Mouse (Mus musculus): ENCODE measurements around the gene 4833423E24Rik. TPM values are rescaled to one million over a fixed set of nuclear protein-coding genes. Genes with fewer than 3 reads are reported as not detected.

The 4833423E24Rik gene
- not detected in 2 replicates for total RNA-seq (2015; ENCODE audit: low replicate concordance)
- not detected in 2 replicates for total RNA-seq (2017; ENCODE audit: low replicate concordance)

DNA sequence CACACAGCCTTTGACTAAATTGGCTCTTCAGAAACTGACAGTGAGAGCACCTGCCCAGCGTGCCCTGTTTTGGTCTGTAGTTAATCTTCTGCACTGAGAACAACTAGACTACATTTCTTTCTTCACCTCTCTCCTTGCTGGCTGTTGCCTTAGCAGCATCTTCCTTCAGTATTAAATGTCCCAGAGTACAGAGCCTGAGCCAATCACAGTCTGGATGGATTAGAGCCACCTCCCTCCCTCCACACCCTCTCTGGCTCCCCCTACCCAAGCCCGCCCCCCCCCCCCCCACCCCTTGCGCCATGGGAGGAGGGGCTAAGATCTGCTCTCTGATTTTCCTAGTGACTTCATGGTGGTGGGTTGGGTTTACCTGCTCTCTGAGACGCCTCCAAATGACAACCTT, at the start of gene 4833423E24Rik:
Gene 4833423E24Rik, minus strand, starts transcription at position 146 of the 400 bp plus-strand sequence.
- ATAC-seq (replicated peaks; ENCODE audit: low FRiP score, poor library complexity, severe bottlenecking), result no peak

DNA sequence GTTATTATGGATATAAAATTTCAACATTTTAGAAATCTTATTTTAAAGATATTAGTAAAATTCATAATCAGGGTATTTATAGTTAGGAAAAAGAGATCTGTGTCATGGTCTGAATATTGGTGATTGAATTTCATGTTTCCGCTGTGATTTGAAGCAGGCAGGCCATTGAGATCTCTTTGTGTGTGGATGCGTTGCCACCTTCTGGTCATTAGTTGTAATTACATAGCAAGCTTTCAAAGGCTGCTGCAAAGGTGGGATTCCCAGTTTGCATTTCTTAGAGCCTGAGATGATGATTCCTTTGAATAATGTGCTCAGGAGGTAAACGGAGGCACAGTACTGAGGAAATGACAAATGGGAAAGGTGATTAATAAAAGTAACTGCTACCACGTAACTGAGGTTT, 42.4 kb upstream of the 4833423E24Rik start:
- ATAC-seq (replicated peaks; ENCODE audit: low FRiP score, poor library complexity, severe bottlenecking), result no peak

DNA sequence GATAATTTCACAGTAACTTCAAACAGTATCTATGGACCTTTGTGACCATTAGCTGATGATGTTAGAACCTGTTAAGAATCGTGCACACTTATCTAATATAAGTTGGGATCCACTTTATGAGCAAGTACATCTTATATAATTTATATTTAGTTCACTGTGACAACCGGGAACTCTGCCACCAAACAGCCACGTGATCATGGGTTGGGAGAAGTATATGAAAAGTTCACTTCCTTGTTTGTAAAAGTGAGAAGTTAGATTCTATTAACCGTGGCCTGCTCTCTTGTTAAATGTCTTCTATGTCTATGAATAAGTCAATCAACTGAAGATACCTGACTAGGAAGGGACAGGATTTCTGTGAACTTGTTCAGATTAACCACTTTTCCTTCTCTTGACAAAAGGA, 41.4 kb upstream of the 4833423E24Rik start:
- ATAC-seq (replicated peaks; ENCODE audit: low FRiP score, poor library complexity, severe bottlenecking), result no peak

DNA sequence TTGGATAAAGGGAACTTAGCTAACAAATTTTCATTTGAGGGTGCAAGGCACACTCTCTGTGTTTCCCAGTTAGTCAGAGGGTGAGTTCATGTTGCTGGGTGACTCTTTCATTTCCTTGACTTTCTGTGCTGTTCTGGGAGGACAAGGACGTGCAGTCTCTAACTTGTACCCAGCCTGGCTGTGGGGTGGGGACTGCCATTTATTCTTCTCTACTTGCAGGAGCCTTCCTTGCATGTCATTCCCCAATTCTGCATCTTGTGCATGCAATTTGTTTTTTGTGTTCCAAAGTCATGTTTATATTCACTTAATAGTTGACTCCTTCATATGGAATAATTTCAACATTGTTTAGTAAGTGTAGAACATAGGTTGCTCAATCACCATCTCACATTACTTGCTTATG, 36.0 kb upstream of the 4833423E24Rik start:
- no peak for ATAC-seq (replicated peaks; ENCODE audit: low FRiP score, poor library complexity, severe bottlenecking)

DNA sequence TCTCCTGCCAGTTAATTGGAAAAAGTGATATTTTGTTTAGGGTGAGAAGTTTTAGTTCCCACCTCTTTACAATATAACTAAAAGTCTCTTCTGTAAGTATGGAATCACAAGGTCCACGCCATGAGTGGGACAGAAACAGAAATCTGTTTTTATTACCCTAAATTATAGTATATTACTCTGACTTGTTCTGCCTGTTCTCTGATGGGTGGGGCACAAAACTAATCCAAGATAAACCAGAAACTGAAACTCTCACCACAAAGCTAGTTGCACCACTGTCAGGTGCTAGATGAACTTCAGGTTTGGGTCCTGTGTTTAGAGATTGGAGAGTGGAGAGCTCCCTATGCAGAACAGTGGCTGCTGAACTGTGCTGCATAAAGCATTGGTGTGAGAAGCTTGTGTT, 15.1 kb upstream of the 4833423E24Rik start:
- no peak for ATAC-seq (replicated peaks; ENCODE audit: low FRiP score, poor library complexity, severe bottlenecking)

DNA sequence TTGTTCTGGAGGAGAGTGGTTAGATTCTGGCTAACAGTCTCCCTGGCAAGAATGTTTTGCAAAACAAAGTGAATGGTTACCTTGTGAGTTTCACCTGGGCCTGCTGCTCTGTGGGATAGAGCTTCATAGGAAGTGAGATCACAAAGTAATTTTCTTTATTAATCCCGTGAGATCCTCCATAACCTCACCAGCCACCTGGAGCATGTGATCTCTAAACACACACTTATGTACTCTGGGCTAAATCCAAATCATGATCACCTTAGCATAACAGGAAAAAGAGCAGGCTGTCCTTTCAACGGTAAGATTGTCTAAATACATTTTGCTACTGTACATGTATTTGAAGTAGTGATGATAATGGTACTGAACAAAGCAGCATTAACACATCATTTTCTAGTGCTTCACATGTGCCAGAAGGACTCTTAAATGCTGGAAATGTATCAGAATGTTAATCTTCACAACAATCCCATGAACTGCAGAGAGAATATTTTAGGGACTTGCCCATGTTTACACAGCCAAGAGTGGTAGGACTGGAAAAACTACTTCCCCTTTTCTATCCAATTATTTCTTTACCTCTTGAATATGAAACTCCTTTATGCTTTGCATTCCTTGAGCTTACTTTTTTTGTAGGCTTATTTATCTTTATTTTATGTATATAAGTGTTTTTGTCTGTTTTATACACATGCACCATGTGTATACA, 13.4 kb upstream of the 4833423E24Rik start:
- ATAC-seq (replicated peaks; ENCODE audit: low FRiP score, poor library complexity, severe bottlenecking), result no peak

DNA sequence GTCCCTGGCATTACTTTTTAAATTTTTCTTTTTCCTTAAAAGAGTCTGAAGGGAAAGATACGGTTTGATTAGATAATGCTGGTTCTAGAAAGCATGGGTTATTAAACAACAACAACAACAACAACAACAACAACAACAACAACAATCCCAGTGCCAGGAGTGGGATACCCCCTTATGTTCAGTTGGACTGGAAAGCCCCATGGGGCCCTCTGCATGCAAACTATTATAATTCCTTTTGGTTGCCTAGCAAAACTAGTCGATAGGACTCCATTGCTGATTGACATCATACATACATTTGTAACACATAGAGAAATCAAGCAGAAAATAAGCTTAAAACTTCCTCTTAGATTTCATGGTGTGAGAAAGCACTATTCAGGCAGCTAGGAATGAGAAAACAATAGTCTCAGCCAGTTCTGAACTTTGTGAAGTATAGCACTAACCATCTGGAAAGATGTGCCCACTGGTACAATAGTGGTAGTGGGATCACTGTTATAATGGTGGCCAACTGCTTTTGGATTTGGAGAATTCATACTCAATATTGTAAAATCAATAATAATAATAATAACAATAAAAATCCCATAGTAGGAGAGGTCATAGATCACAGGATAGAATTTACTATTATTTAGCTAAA, 4.2 kb upstream of the 4833423E24Rik start:
- ATAC-seq (replicated peaks; ENCODE audit: low FRiP score, poor library complexity, severe bottlenecking), result no peak

DNA sequence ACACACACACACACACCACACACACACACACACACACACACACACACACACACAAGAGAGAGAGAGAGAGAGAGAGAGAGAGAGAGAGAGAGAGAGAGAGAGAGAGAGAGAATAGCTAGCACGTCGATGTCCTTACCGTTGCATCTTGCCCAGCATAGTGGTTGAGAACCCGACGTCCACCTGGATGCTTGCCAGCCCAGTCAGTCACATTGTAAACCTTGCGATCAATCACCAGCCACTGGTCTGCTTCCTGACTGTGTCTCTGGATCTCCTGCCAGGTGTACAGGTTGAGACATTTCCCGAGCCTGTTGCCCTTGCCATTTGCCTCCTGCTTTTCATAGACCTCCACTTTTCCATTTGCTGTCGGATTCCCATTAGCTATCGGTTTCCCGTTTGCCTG, 532 bp downstream of the 4833423E24Rik start:
- no peak for ATAC-seq (replicated peaks; ENCODE audit: low FRiP score, poor library complexity, severe bottlenecking)

DNA sequence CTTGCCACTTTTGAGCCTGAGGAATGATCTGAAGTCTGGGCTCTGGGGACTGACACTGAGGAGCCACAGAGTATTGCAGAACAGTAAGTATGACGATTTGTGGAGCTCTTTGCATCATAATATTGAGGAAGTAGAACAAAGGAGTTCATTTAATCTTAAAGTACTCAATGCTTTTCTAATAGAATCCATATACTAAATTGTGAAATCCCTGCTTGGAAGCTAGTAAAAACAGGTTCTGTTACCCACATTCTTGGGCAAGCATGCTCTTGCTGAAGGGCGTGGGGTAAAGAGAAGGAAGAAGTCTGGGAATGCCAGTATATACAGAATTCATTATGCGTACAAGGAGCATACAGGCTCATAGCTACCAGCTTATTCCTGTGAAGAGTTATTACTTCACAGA, 8.4 kb downstream of the 4833423E24Rik start:
- no peak for ATAC-seq (replicated peaks; ENCODE audit: low FRiP score, poor library complexity, severe bottlenecking)

DNA sequence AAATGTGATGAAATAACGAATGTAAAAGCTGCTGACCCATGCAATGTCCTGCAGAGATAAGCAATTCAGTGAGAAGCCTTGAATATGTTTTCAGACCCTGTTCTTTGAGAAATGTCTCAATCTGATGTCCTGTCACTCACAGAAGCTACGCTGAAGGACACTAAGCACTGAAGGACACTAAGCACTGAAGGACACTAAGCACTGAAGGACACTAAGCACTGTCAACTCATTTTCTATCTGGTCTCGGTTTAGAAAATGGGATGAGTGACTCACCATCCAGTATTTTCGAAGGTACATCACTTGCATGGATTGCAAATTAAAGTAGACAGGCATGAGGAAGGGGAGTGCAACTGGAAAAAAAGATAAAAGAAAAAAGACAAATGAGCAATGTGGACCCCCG, 28.4 kb downstream of the 4833423E24Rik start:
- no peak for ATAC-seq (replicated peaks; ENCODE audit: low FRiP score, poor library complexity, severe bottlenecking)

DNA sequence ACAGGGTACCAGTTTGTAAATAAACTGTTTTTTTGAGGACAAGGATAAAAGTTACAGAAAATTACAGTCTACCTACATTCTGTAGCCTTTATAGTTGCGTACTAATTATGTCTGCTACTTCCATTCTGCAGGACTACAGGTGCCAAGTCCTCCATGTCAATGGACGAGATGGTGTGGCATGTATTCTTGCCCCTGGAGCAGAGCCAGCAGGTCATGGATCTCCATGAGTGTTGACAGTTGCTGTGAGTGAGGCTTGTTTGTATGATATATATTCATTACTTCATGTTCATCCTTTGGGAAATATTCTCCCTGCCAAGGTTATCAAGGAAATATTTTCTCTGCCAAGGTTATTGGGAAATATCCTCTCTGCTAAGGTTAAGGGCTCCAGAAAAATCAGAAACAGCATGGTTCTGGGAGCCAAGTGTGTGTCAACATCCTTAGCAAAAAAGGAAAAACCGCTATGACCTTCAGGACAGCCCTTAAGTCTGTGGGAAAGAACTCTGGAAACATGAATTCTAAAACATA, 52.0 kb downstream of the 4833423E24Rik start:
- ATAC-seq (replicated peaks; ENCODE audit: low FRiP score, poor library complexity, severe bottlenecking), result no peak

DNA sequence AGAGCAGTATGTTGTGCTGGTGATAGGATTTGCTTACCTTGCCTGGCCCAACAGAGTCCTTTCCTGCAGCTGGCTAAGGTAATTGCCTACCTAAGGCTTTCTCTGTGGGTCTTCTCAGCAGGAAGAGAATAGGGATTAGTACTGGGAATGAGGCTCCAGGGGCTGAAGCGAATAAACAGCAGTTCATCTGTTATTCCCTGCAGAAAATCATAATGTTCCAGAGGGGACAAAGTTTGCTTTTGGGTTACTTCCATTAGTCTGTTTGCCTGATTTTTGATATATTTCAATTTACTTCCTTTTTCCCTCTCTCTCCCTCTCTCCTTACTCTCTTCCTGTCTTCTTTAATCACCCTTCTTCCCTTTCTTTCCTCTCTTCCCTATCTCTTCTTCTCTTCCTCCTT, 75.3 kb downstream of the 4833423E24Rik start, which contains the start of gene Olfr995:
Gene Olfr995, minus strand, starts transcription at position 101 of the 400 bp plus-strand sequence.
- no peak for ATAC-seq (replicated peaks; ENCODE audit: low FRiP score, poor library complexity, severe bottlenecking)

DNA sequence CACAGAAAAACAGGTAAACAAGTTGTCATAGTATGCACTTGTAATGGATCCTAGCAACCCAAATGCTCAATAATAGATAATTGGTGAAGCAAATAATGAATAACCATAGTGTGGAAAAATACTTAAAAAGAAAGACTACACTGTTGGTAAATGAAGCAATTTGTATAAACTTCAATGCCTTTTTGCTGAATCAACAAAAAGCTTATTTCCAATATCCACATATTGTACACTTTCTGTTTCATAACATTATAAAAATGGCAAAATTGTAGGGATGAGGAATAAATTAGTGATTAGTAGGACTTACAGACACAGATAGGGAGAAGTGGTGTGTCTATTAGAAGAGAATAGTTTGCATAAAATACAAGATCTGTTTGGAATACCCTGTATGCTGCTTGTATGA, 76.3 kb downstream of the 4833423E24Rik start:
- ATAC-seq (replicated peaks; ENCODE audit: low FRiP score, poor library complexity, severe bottlenecking), result no peak

DNA sequence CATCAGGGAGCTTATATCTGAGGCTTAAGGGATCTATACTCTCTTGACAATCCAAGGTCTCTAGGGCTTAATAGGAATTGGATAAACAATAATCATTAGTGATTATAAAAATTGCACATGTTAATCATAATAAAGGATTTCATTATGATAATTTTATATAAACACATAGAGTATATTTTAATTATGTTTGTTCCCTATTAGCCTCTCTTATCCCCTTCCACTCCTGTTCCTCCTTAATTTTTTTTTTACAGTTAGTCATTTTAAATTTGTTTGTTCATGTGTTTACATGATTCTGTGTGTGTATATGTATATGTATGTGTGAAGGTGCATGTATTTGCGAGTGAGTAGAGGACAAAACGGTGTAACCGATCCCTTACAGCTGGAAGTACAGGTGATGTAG, 82.5 kb downstream of the 4833423E24Rik start, which contains the start of gene Olfr994:
Gene Olfr994, minus strand, starts transcription at position 101 of the 400 bp plus-strand sequence.
- no peak for ATAC-seq (replicated peaks; ENCODE audit: low FRiP score, poor library complexity, severe bottlenecking)

Other genes with a start within 250 kb of the 4833423E24Rik start
- not detected in 2 replicates for gene Olfr987, start 179.7 kb downstream of the 4833423E24Rik start, total RNA-seq (2015; ENCODE audit: low replicate concordance)
- gene Olfr987, start 179.7 kb downstream of the 4833423E24Rik start, total RNA-seq (2017; ENCODE audit: low replicate concordance), result not detected in 2 replicates
- gene Olfr988, start 155.8 kb downstream of the 4833423E24Rik start, total RNA-seq (2015; ENCODE audit: low replicate concordance), result not detected in 2 replicates
- not detected in 2 replicates for gene Olfr988, start 155.8 kb downstream of the 4833423E24Rik start, total RNA-seq (2017; ENCODE audit: low replicate concordance)
- not detected in 2 replicates for gene Olfr992, start 109.6 kb downstream of the 4833423E24Rik start, total RNA-seq (2015; ENCODE audit: low replicate concordance)
- not detected in 2 replicates for gene Olfr992, start 109.6 kb downstream of the 4833423E24Rik start, total RNA-seq (2017; ENCODE audit: low replicate concordance)
- gene Olfr993, start 104.1 kb downstream of the 4833423E24Rik start, total RNA-seq (2015; ENCODE audit: low replicate concordance), result not detected in 2 replicates
- not detected in 2 replicates for gene Olfr993, start 104.1 kb downstream of the 4833423E24Rik start, total RNA-seq (2017; ENCODE audit: low replicate concordance)
- gene Olfr994, start 82.6 kb downstream of the 4833423E24Rik start, total RNA-seq (2015; ENCODE audit: low replicate concordance), result not detected in 2 replicates
- gene Olfr994, start 82.6 kb downstream of the 4833423E24Rik start, total RNA-seq (2017; ENCODE audit: low replicate concordance), result not detected in 2 replicates
- not detected in 2 replicates for gene Olfr995, start 75.4 kb downstream of the 4833423E24Rik start, total RNA-seq (2015; ENCODE audit: low replicate concordance)
- gene Olfr995, start 75.4 kb downstream of the 4833423E24Rik start, total RNA-seq (2017; ENCODE audit: low replicate concordance), result not detected in 2 replicates
- not detected in 2 replicates for gene Olfr996, start 60.2 kb upstream of the 4833423E24Rik start, total RNA-seq (2015; ENCODE audit: low replicate concordance)
- gene Olfr996, start 60.2 kb upstream of the 4833423E24Rik start, total RNA-seq (2017; ENCODE audit: low replicate concordance), result not detected in 2 replicates
- not detected in 2 replicates for gene Olfr998, start 69.9 kb upstream of the 4833423E24Rik start, total RNA-seq (2015; ENCODE audit: low replicate concordance)
- not detected in 2 replicates for gene Olfr998, start 69.9 kb upstream of the 4833423E24Rik start, total RNA-seq (2017; ENCODE audit: low replicate concordance)
- gene Olfr1000, start 92.9 kb upstream of the 4833423E24Rik start, total RNA-seq (2015; ENCODE audit: low replicate concordance), result not detected in 2 replicates
- gene Olfr1000, start 92.9 kb upstream of the 4833423E24Rik start, total RNA-seq (2017; ENCODE audit: low replicate concordance), result not detected in 2 replicates
- not detected in 2 replicates for gene Olfr1002, start 131.7 kb upstream of the 4833423E24Rik start, total RNA-seq (2015; ENCODE audit: low replicate concordance)
- not detected in 2 replicates for gene Olfr1002, start 131.7 kb upstream of the 4833423E24Rik start, total RNA-seq (2017; ENCODE audit: low replicate concordance)
- gene Olfr154, start 145.4 kb upstream of the 4833423E24Rik start, total RNA-seq (2015; ENCODE audit: low replicate concordance), result not detected in 2 replicates
- gene Olfr154, start 145.4 kb upstream of the 4833423E24Rik start, total RNA-seq (2017; ENCODE audit: low replicate concordance), result not detected in 2 replicates
- gene Olfr1006, start 159.7 kb upstream of the 4833423E24Rik start, total RNA-seq (2015; ENCODE audit: low replicate concordance), result not detected in 2 replicates
- not detected in 2 replicates for gene Olfr1006, start 159.7 kb upstream of the 4833423E24Rik start, total RNA-seq (2017; ENCODE audit: low replicate concordance)
- not detected in 2 replicates for gene Olfr1008, start 170.4 kb upstream of the 4833423E24Rik start, total RNA-seq (2015; ENCODE audit: low replicate concordance)
- not detected in 2 replicates for gene Olfr1008, start 170.4 kb upstream of the 4833423E24Rik start, total RNA-seq (2017; ENCODE audit: low replicate concordance)
- gene Olfr1009, start 196.4 kb upstream of the 4833423E24Rik start, total RNA-seq (2015; ENCODE audit: low replicate concordance), result not detected in 2 replicates
- not detected in 2 replicates for gene Olfr1009, start 196.4 kb upstream of the 4833423E24Rik start, total RNA-seq (2017; ENCODE audit: low replicate concordance)
- not detected in 2 replicates for gene Olfr1012, start 243.7 kb upstream of the 4833423E24Rik start, total RNA-seq (2015; ENCODE audit: low replicate concordance)
- gene Olfr1012, start 243.7 kb upstream of the 4833423E24Rik start, total RNA-seq (2017; ENCODE audit: low replicate concordance), result not detected in 2 replicates
- not detected in 2 replicates for gene Olfr1013, start 248.1 kb upstream of the 4833423E24Rik start, total RNA-seq (2015; ENCODE audit: low replicate concordance)
- gene Olfr1013, start 248.1 kb upstream of the 4833423E24Rik start, total RNA-seq (2017; ENCODE audit: low replicate concordance), result not detected in 2 replicates